Mouse (Mus musculus): ENCODE results near the gene Exoc4. TPM values are rescaled to one million over a fixed set of nuclear protein-coding genes. Genes with fewer than 3 reads are reported as not detected.

Gene Exoc4
- polyA plus RNA-seq, 1 experiment from 2014 or later, result 25.3 TPM

DNA sequence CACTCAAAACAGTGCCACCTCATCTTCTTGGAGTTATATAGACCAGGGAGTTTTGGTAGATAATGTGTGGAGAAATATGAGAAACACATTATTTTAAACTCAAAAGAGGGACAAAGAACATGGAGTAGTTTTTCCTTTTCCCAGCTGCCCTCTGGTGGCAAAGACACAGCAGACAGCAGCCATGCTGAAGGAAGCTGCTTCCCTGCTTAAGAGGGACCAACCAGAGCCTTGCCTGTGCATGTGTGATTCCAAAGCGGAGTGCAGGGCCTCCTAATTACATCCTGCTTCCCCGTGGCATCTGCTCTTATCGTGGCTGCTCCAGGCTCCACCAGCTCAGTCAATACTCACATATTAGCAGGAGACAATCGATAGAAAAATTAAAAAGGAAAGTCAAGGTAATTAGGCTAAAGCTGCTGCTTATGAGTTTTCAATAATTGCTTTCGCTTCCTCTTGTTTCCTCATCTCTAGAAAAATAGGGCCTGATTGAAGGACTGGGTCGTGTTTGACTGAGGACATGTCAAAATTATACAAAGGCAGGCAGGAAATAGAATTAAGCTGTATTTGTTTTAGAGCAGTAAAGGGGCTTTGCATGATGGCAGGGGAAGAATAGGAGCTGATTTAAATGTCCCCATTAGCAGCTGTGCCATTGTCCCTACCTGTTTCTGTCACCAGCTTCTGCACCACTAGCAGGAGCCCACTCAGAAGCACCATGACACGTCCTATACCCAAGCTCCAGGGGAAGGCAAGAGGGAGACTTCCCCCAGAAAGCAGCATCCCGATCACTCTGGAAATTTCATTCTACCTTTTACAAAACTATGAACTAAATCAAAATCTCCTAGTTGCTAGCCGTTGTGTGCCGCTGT, 433.1 kb downstream of the Exoc4 start:
- no peak overlapping the region for H3K27ac ChIP-seq (replicated peaks; ENCODE audit: low read depth, low read length)
- no peak overlapping the region for H3K9ac ChIP-seq (ENCODE audit: low read depth, low read length)
- no peak overlapping the region for H3K4me3 ChIP-seq (ENCODE audit: low read depth, low read length)
- DNase-seq (ENCODE audit: low spot score) (peak; percentile 76), ATAC-seq (ENCODE audit: low read depth) (peak; percentile 78; the same call in 1 of the 2 replicates)
- H3K4me1 ChIP-seq (ENCODE audit: control insufficient read depth, insufficient read depth, low read length), result no peaks in the 10 kb centered on the region
- H3K27me3 ChIP-seq (replicated peaks; ENCODE audit: control insufficient read depth, insufficient read depth, low read length), result no peaks in the 10 kb centered on the region
- 48% methylated on average over 10 of the region's 10 CpGs for WGBS
- H3K36me3 ChIP-seq (ENCODE audit: control insufficient read depth, insufficient read depth, low read length), result no peaks in the 10 kb centered on the region
- H3K4me2 ChIP-seq (ENCODE audit: low read depth, low read length), result no peak overlapping the region
- no peaks in the 10 kb centered on the region for H3K9me3 ChIP-seq (ENCODE audit: control insufficient read depth, low read length)

DNA sequence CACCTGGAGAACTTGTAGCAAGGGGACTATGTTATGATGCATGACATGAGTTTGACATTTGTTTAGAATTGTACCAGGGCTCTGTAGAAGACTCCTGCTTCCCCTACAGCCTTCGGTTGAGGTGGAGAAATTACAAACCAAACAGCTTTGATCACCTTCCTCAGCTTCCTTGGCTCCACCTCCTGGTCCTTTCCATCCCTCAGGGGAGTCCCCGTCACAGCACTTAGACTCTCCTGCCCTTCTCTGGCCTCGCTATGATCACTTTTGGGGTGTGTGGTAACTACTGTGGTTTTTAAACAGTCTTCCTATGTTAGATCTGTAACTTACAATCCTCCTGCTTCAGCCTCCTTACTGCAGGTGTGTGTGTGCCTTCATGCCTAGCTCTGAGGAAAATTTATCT, 434.6 kb downstream of the Exoc4 start:
- WGBS, result 70% methylated on average over 3 of the region's 3 CpGs
- Histone ChIP-seq H3K27ac (replicated peaks; ENCODE audit: low read depth, low read length) (no peak overlapping the region), H3K36me3 (ENCODE audit: control insufficient read depth, insufficient read depth, low read length) (no peaks in the 10 kb centered on the region), H3K27me3 (replicated peaks; ENCODE audit: control insufficient read depth, insufficient read depth, low read length) (no peaks in the 10 kb centered on the region), H3K4me2 (ENCODE audit: low read depth, low read length) (no peak overlapping the region), H3K4me3 (ENCODE audit: low read depth, low read length) (no peak overlapping the region), H3K4me1 (ENCODE audit: control insufficient read depth, insufficient read depth, low read length) (no peaks in the 10 kb centered on the region), H3K9ac (ENCODE audit: low read depth, low read length) (no peak overlapping the region), H3K9me3 (ENCODE audit: control insufficient read depth, low read length) (no peaks in the 10 kb centered on the region)
- no peak for DNase-seq (ENCODE audit: low spot score)
- ATAC-seq (ENCODE audit: low read depth), result no peak

DNA sequence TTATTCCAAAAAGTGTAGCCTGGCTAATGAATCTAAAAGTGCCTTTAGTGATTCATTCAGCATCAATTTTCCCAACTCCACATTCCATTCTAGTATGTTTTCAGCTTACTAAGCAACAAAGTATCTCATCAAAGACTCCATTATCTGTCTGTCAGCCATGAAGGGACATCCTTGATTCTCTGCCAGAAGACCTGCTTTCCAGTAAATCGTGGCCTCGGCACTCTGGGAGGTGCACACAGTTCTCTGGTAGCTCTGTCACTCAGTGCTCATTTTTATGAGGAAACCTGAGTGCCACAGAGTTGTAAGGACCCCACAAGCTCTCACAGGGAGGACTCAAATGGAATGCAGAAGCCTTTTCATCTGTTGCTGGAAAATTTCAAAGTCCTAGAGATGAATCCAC, 436.4 kb downstream of the Exoc4 start:
- no peak for ATAC-seq (ENCODE audit: low read depth)
- Histone ChIP-seq H3K9me3 (ENCODE audit: control insufficient read depth, low read length) (no peaks in the 10 kb centered on the region), H3K36me3 (ENCODE audit: control insufficient read depth, insufficient read depth, low read length) (no peaks in the 10 kb centered on the region), H3K27me3 (replicated peaks; ENCODE audit: control insufficient read depth, insufficient read depth, low read length) (no peaks in the 10 kb centered on the region), H3K27ac (replicated peaks; ENCODE audit: low read depth, low read length) (no peak overlapping the region), H3K4me1 (ENCODE audit: control insufficient read depth, insufficient read depth, low read length) (no peaks in the 10 kb centered on the region), H3K4me3 (ENCODE audit: low read depth, low read length) (no peak overlapping the region), H3K9ac (ENCODE audit: low read depth, low read length) (no peak overlapping the region), H3K4me2 (ENCODE audit: low read depth, low read length) (no peak overlapping the region)
- WGBS, result 63% methylated on average over 2 of the region's 2 CpGs
- no peak for DNase-seq (ENCODE audit: low spot score)

DNA sequence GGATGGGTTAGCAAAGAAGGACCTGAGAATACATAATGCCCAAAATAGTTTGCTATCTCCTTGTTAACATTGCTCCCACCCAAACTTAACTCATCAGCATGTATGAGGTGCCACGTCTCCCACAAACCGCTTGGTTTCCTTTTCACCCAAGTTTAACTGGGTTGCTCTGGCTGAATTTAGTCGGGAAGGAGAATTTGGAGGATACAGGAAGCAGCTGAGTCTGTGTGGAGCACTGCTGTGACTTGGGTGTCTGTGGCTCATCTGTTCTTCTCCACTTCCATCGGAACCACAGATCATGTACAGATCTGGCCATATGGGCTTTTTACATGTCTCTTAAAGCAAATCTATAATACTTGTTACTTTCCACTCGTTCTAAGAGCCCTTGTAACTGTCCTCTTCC, 441.7 kb downstream of the Exoc4 start:
- H3K4me3 ChIP-seq (ENCODE audit: low read depth, low read length), result no peak overlapping the region
- no peaks in the 10 kb centered on the region for H3K27me3 ChIP-seq (replicated peaks; ENCODE audit: control insufficient read depth, insufficient read depth, low read length)
- no peaks in the 10 kb centered on the region for H3K36me3 ChIP-seq (ENCODE audit: control insufficient read depth, insufficient read depth, low read length)
- H3K4me2 ChIP-seq (ENCODE audit: low read depth, low read length), result no peak overlapping the region
- no peaks in the 10 kb centered on the region for H3K9me3 ChIP-seq (ENCODE audit: control insufficient read depth, low read length)
- no peaks in the 10 kb centered on the region for H3K4me1 ChIP-seq (ENCODE audit: control insufficient read depth, insufficient read depth, low read length)
- ATAC-seq (ENCODE audit: low read depth) (no peak), DNase-seq (ENCODE audit: low spot score) (no peak)
- no peak overlapping the region for H3K27ac ChIP-seq (replicated peaks; ENCODE audit: low read depth, low read length)
- no peak overlapping the region for H3K9ac ChIP-seq (ENCODE audit: low read depth, low read length)
- WGBS, result 85% methylated on average over 5 of the region's 5 CpGs

DNA sequence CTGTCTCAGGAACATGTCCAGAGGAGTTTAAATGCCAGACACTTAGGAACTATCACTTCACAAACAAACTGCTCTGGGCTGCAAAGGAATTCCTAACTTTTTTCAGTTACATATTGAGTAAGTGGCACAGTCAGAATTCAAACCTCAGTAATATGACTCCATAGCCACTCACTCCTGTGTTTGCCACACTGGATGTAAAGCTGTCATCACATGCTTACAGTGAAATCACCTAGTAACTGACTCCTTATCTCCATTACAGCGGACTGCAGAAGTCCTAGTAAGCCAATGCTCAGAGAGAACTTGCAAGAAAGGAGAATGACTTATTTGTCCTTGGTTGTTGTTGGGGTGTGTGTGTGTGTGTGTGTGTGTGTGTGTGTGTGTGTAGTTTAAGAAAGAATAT, 448.1 kb downstream of the Exoc4 start:
- Histone ChIP-seq H3K9me3 (ENCODE audit: control insufficient read depth, low read length) (no peaks in the 10 kb centered on the region), H3K4me3 (ENCODE audit: low read depth, low read length) (no peak overlapping the region), H3K27me3 (replicated peaks; ENCODE audit: control insufficient read depth, insufficient read depth, low read length) (no peaks in the 10 kb centered on the region), H3K4me2 (ENCODE audit: low read depth, low read length) (no peak overlapping the region), H3K36me3 (ENCODE audit: control insufficient read depth, insufficient read depth, low read length) (no peaks in the 10 kb centered on the region), H3K4me1 (ENCODE audit: control insufficient read depth, insufficient read depth, low read length) (no peaks in the 10 kb centered on the region), H3K27ac (replicated peaks; ENCODE audit: low read depth, low read length) (no peak overlapping the region), H3K9ac (ENCODE audit: low read depth, low read length) (no peak overlapping the region)
- 76% methylated on average over 1 of the region's 1 CpGs for WGBS
- ATAC-seq (ENCODE audit: low read depth) (no peak), DNase-seq (ENCODE audit: low spot score) (no peak)

DNA sequence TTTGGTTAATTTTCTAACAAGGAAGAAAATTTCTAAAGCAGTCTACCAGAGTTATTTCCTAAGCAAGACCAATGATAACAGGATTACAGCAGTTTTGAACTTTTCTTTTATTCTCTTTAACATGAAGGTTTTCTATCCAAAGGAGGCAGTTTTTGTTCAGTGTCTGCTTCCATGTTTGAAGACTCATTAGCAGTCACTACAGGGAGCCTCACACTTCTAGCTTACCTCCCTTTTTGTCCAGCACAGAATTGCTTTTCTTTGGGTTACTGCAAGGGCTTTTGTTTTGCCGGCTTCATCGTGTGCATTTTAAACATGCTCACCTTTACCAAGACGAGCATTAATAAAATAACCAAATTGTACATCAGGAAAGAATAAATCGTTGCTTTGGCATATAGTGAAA, 460.0 kb downstream of the Exoc4 start:
- WGBS, result 88% methylated on average over 4 of the region's 4 CpGs
- H3K9ac ChIP-seq (ENCODE audit: low read depth, low read length), result no peak overlapping the region
- ATAC-seq (ENCODE audit: low read depth) (no peak), DNase-seq (ENCODE audit: low spot score) (no peak)
- no peak overlapping the region for H3K4me3 ChIP-seq (ENCODE audit: low read depth, low read length)
- no peak overlapping the region for H3K27ac ChIP-seq (replicated peaks; ENCODE audit: low read depth, low read length)
- no peaks in the 10 kb centered on the region for H3K9me3 ChIP-seq (ENCODE audit: control insufficient read depth, low read length)
- no peaks in the 10 kb centered on the region for H3K27me3 ChIP-seq (replicated peaks; ENCODE audit: control insufficient read depth, insufficient read depth, low read length)
- no peaks in the 10 kb centered on the region for H3K4me1 ChIP-seq (ENCODE audit: control insufficient read depth, insufficient read depth, low read length)
- H3K36me3 ChIP-seq (ENCODE audit: control insufficient read depth, insufficient read depth, low read length), result no peaks in the 10 kb centered on the region
- H3K4me2 ChIP-seq (ENCODE audit: low read depth, low read length), result no peak overlapping the region

DNA sequence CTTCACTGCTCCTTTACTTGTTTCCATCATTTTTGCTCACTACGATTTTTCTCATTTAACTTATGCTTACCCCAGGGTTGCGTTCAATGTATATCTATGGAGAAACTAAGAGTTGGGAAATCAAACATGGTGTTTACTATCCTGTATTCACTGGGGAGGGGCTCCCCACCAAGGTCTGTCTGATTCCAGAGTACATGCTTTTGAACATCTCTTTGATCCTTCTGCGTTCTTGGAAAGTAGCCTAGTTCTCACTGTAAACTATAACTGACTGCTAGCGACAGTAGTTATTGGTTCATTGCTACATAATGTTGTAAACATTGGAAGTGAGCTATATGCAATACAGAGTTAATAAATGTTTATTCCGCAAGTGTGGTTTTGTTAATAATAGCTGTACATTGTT, 460.5 kb downstream of the Exoc4 start:
- Histone ChIP-seq H3K4me2 (ENCODE audit: low read depth, low read length) (no peak overlapping the region), H3K9me3 (ENCODE audit: control insufficient read depth, low read length) (no peaks in the 10 kb centered on the region), H3K9ac (ENCODE audit: low read depth, low read length) (no peak overlapping the region), H3K4me1 (ENCODE audit: control insufficient read depth, insufficient read depth, low read length) (no peaks in the 10 kb centered on the region), H3K27me3 (replicated peaks; ENCODE audit: control insufficient read depth, insufficient read depth, low read length) (no peaks in the 10 kb centered on the region), H3K27ac (replicated peaks; ENCODE audit: low read depth, low read length) (no peak overlapping the region), H3K4me3 (ENCODE audit: low read depth, low read length) (no peak overlapping the region), H3K36me3 (ENCODE audit: control insufficient read depth, insufficient read depth, low read length) (no peaks in the 10 kb centered on the region)
- WGBS, result 82% methylated on average over 5 of the region's 5 CpGs
- DNase-seq (ENCODE audit: low spot score) (no peak), ATAC-seq (ENCODE audit: low read depth) (no peak)

DNA sequence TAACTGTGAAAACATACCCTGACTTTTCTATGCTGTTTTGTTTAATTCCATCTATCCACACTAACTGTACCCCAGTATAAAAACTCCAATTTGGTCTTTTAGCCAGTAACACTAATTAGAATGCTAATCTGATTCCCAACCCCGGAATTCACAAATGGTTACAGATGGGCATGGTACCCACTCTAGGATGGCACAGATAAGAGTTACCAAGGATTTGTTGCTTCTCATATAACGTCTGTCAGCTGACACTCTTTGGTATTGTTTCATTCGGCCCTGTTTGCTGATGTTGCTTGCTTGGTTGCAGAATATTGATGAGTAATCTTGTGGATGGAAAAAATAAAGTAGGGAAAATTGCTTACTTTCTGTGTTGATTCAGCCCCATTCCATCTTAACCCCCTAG, 462.9 kb downstream of the Exoc4 start:
- Histone ChIP-seq H3K9me3 (ENCODE audit: control insufficient read depth, low read length) (no peaks in the 10 kb centered on the region), H3K36me3 (ENCODE audit: control insufficient read depth, insufficient read depth, low read length) (no peaks in the 10 kb centered on the region), H3K4me3 (ENCODE audit: low read depth, low read length) (no peak overlapping the region), H3K9ac (ENCODE audit: low read depth, low read length) (no peak overlapping the region), H3K4me1 (ENCODE audit: control insufficient read depth, insufficient read depth, low read length) (no peaks in the 10 kb centered on the region), H3K27ac (replicated peaks; ENCODE audit: low read depth, low read length) (no peak overlapping the region), H3K27me3 (replicated peaks; ENCODE audit: control insufficient read depth, insufficient read depth, low read length) (no peaks in the 10 kb centered on the region), H3K4me2 (ENCODE audit: low read depth, low read length) (no peak overlapping the region)
- 52% methylated on average over 3 of the region's 3 CpGs for whole genome bisulfite sequencing
- ATAC-seq (ENCODE audit: low read depth), result no peak
- DNase-seq (ENCODE audit: low spot score), result no peak

DNA sequence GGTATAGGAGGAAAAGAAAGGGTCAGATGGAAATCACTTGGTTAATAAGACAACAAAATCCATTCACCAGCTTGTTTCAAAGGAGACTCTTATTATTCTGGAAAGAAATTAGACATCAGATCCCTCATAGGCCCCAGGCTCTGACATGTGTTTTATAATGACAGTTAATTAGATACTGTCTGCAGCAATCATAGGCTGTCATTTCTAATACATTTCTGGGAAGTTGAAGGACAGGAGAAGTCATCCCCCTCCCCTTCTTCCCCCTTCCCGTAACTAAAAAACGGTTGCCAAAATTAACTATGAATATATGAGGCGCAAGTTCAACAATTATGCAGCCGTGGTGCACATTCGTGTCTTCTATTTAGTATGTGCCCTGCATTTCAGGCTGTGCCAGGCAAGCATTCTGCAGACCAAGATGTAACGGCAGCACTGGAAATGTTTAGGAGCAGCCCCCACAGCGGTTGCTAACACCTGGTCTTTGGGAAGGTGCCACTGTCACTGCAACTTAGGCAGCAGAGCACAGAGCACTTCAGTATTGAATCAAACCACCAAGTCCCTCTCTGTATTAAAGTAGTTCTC, 463.7 kb downstream of the Exoc4 start:
- peak; percentile 32 for DNase-seq (ENCODE audit: low spot score)
- WGBS, result 54% methylated on average over 7 of the region's 7 CpGs
- H3K9ac ChIP-seq (ENCODE audit: low read depth, low read length), result no peak overlapping the region

More for the DNA sequence above, 463.7 kb downstream of the Exoc4 start:
- H3K4me3 ChIP-seq (ENCODE audit: low read depth, low read length), result no peak overlapping the region
- H3K9me3 ChIP-seq (ENCODE audit: control insufficient read depth, low read length), result no peaks in the 10 kb centered on the region
- H3K4me1 ChIP-seq (ENCODE audit: control insufficient read depth, insufficient read depth, low read length), result no peaks in the 10 kb centered on the region
- no peaks in the 10 kb centered on the region for H3K36me3 ChIP-seq (ENCODE audit: control insufficient read depth, insufficient read depth, low read length)
- ATAC-seq (ENCODE audit: low read depth), result no peak
- no peak overlapping the region for H3K4me2 ChIP-seq (ENCODE audit: low read depth, low read length)
- no peaks in the 10 kb centered on the region for H3K27me3 ChIP-seq (replicated peaks; ENCODE audit: control insufficient read depth, insufficient read depth, low read length)
- no peak overlapping the region for H3K27ac ChIP-seq (replicated peaks; ENCODE audit: low read depth, low read length)
